Mouse (Mus musculus): ENCODE results near the gene Nudt22. TPM values are rescaled to one million over a fixed set of nuclear protein-coding genes. Genes with fewer than 3 reads are reported as not detected.

Gene Nudt22
- polyA plus RNA-seq, 1 experiment from 2014 or later, result 19.0 TPM

- ATAC-seq (ENCODE audit: low FRiP score), result peak; percentile 90
- H3K27ac ChIP-seq, result peak overlapping the region; percentile 93
- WGBS, result under 1% methylated on average over 59 of the region's 59 CpGs
These were observed 16.2 kb downstream of the Nudt22 start for GRCm38 (mm10) chr19:6979486-6980380.

GRCm38 (mm10) chr19:6979001-6979479 lies 16.9 kb downstream of the Nudt22 start:
- Histone ChIP-seq H3K4me2 (replicated peaks) (peak overlapping the region; percentile 63), H3K4me1 (replicated peaks; ENCODE audit: control insufficient read depth, insufficient read depth, low read length) (peaks cover 26% of the 10 kb centered on the region), H3K27me3 (ENCODE audit: control insufficient read depth, insufficient read depth, low read length) (no peaks in the 10 kb centered on the region), H3K9me3 (ENCODE audit: control insufficient read depth, low read length) (no peaks in the 10 kb centered on the region), H3K4me3 (replicated peaks; ENCODE audit: low read length) (peak overlapping the region; percentile 51), H3K27ac (peak overlapping the region; percentile 93), H3K36me3 (replicated peaks; ENCODE audit: control insufficient read depth, insufficient read depth) (peaks cover 39% of the 10 kb centered on the region), H3K9ac (peak overlapping the region; percentile 62)
- WGBS, result 8% methylated on average over 11 of the region's 11 CpGs
- ATAC-seq (ENCODE audit: low FRiP score) (no peak), DNase-seq (ENCODE audit: low spot score) (no peak)

More at GRCm38 (mm10) chr19:6979486-6980380, 16.2 kb downstream of the Nudt22 start:
- Histone ChIP-seq H3K9me3 (ENCODE audit: control insufficient read depth, low read length) (no peaks in the 10 kb centered on the region), H3K27me3 (ENCODE audit: control insufficient read depth, insufficient read depth, low read length) (no peaks in the 10 kb centered on the region), H3K9ac (peak overlapping the region; percentile 65), H3K4me3 (replicated peaks; ENCODE audit: low read length) (peak overlapping the region; percentile 51), H3K4me1 (replicated peaks; ENCODE audit: control insufficient read depth, insufficient read depth, low read length) (peaks cover 26% of the 10 kb centered on the region), H3K4me2 (replicated peaks) (peak overlapping the region; percentile 63), H3K36me3 (replicated peaks; ENCODE audit: control insufficient read depth, insufficient read depth) (peaks cover 43% of the 10 kb centered on the region)
- peak; percentile 94 for DNase-seq (ENCODE audit: low spot score)

- Histone ChIP-seq H3K27me3 (ENCODE audit: control insufficient read depth, insufficient read depth, low read length) (no peaks in the 10 kb centered on the region), H3K4me2 (replicated peaks) (peak overlapping the region; percentile 63), H3K4me1 (replicated peaks; ENCODE audit: control insufficient read depth, insufficient read depth, low read length) (peaks cover 26% of the 10 kb centered on the region), H3K9ac (peak overlapping the region; percentile 62), H3K27ac (no peak overlapping the region), H3K9me3 (ENCODE audit: control insufficient read depth, low read length) (no peaks in the 10 kb centered on the region), H3K36me3 (replicated peaks; ENCODE audit: control insufficient read depth, insufficient read depth) (peaks cover 34% of the 10 kb centered on the region), H3K4me3 (replicated peaks; ENCODE audit: low read length) (peak overlapping the region; percentile 51)
- no peak for DNase-seq (ENCODE audit: low spot score)
- WGBS, result 48% methylated on average over 3 of the region's 3 CpGs
- ATAC-seq (ENCODE audit: low FRiP score), result no peak
These were observed 17.3 kb downstream of the Nudt22 start for GRCm38 (mm10) chr19:6978639-6978974.

DNA sequence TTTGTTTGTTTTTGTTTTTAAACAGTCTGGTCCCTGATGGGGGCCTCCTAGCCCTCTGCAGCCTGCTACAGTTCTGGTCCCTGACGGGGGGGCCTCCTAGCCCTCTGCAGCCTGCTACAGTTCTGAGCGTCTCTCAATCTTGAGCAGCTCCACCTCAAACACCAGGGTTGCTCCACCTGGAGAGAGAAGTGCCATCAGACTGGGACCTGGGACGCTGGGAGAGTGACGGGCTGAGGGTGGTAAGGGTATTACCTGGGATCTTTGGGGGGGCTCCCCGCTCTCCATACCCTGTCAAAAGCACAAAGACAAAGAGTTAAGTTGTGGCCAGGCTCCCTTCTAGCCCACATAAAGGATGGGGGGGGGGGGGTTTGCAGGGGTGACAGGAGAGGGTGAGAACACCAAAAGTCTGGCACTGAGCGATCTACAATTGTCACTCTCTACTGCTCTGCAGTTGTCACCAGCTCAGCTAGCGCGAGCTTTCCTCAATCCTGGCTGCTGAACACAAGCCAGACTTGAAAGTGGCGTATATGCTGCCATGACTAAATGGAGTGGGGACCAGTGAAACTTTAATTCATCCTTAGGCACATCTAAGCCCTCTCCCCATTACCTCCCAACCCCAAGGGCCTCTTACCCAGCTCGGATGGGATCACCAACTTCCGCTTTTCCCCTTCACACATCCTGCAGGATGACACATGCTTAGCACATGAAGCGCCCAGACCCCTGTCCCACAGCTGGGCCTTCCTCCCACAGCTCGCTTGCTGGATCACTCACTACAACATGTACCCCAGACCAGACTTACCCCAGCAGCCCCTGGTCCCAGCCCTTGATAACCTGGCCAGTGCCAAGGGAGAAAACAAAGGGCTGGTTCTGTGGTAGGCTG lies 17.9 kb downstream of the Nudt22 start:
- Histone ChIP-seq H3K9ac (peak overlapping the region; percentile 62), H3K4me3 (replicated peaks; ENCODE audit: low read length) (peak overlapping the region; percentile 51), H3K4me1 (replicated peaks; ENCODE audit: control insufficient read depth, insufficient read depth, low read length) (peaks cover 26% of the 10 kb centered on the region), H3K36me3 (replicated peaks; ENCODE audit: control insufficient read depth, insufficient read depth) (peaks cover 31% of the 10 kb centered on the region), H3K4me2 (replicated peaks) (peak overlapping the region; percentile 63), H3K9me3 (ENCODE audit: control insufficient read depth, low read length) (no peaks in the 10 kb centered on the region), H3K27me3 (ENCODE audit: control insufficient read depth, insufficient read depth, low read length) (no peaks in the 10 kb centered on the region), H3K27ac (no peak overlapping the region)
- ATAC-seq (ENCODE audit: low FRiP score) (no peak), DNase-seq (ENCODE audit: low spot score) (no peak)
- 84% methylated on average over 13 of the region's 13 CpGs for WGBS

- Histone ChIP-seq H3K36me3 (replicated peaks; ENCODE audit: control insufficient read depth, insufficient read depth) (peaks cover 22% of the 10 kb centered on the region), H3K27me3 (ENCODE audit: control insufficient read depth, insufficient read depth, low read length) (no peaks in the 10 kb centered on the region), H3K9ac (peak within 1 kb of the TSS; percentile 80), H3K9me3 (ENCODE audit: control insufficient read depth, low read length) (no peaks in the 10 kb centered on the region), H3K4me2 (replicated peaks) (peak within 1 kb of the TSS; percentile 81), H3K27ac (peak within 1 kb of the TSS; percentile 95), H3K4me3 (replicated peaks; ENCODE audit: low read length) (peak within 1 kb of the TSS; percentile 66), H3K4me1 (replicated peaks; ENCODE audit: control insufficient read depth, insufficient read depth, low read length) (peaks cover 23% of the 10 kb centered on the region)
- WGBS, result 0% methylated on average over 16 of the region's 16 CpGs
- DNase-seq (ENCODE audit: low spot score) (peak; percentile 77), ATAC-seq (ENCODE audit: low FRiP score) (no peak)
These were observed 20.1 kb downstream of the Nudt22 start, which contains the start of gene Plcb3 for GRCm38 (mm10) chr19:6975537-6976521. Plcb3 (minus strand) TSS chr19:6976470.

DNA sequence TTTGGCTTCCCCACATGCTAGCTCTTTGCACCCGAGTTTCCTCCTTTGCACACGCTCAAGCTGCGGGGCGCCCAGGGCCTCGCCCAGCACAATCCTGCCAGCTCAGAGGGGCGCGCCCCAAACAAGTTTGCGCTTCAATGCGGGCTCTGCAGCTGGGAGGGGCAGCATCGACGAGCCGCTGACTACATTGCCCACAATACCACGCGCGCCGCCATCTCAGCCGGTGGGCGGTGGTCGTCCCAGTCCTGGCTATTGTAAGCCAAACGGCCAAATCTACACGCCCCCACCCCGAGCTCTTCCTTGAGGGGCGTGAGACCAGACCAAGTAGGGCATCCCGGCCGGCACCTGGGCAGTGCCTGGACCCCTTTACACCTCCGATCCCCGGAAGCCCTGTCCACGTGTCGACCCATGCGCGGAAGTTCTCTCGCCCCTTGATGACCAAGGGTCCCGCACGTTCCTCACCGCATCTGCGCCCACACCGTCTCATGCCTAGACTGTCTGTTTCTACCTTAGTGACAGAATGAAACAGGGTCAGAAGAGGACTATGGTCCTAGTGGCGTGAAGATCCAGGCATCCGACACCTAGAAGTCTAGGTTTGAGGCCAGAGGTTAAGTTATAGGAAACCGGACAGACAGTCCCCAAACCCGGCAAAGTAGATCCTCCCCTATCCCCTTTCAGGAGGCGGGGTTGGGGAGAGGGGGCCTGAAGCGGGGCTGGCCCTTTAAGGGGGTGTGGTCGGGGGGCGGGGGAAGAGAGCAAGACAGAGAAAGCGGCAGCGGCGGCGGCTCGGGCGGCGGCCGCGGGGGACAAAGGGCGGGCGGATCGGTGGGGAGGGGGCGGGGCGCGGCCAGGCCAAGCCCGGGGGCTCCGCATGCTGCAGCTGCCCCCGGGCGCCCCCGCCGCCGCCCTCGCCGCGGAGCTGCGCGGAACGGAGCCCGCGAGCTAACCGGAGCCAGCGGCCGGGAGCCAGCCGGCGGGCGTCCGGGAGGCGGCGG lies 21.4 kb downstream of the Nudt22 start, which contains the start of gene Ppp1r14b:
TSS of gene Ppp1r14b (plus strand) at position 758 of the 995 bp plus-strand sequence.
- DNase-seq (ENCODE audit: low spot score) (peak; percentile 79), ATAC-seq (ENCODE audit: low FRiP score) (peak; percentile 61)
- Histone ChIP-seq H3K4me1 (replicated peaks; ENCODE audit: control insufficient read depth, insufficient read depth, low read length) (peaks cover 30% of the 10 kb centered on the region), H3K36me3 (replicated peaks; ENCODE audit: control insufficient read depth, insufficient read depth) (peaks cover 22% of the 10 kb centered on the region), H3K4me2 (replicated peaks) (peak within 1 kb of the TSS; percentile 81), H3K27ac (peak within 1 kb of the TSS; percentile 95), H3K9me3 (ENCODE audit: control insufficient read depth, low read length) (no peaks in the 10 kb centered on the region), H3K4me3 (replicated peaks; ENCODE audit: low read length) (peak within 1 kb of the TSS; percentile 66), H3K9ac (peak within 1 kb of the TSS; percentile 80), H3K27me3 (ENCODE audit: control insufficient read depth, insufficient read depth, low read length) (peaks cover 11% of the 10 kb centered on the region)
- WGBS, result under 1% methylated on average over 75 of the region's 84 CpGs

- Histone ChIP-seq H3K4me1 (replicated peaks; ENCODE audit: control insufficient read depth, insufficient read depth, low read length) (peaks cover 22% of the 10 kb centered on the region), H3K27me3 (ENCODE audit: control insufficient read depth, insufficient read depth, low read length) (peaks cover 20% of the 10 kb centered on the region), H3K9ac (peak overlapping the region; percentile 80), H3K4me2 (replicated peaks) (peak overlapping the region; percentile 81), H3K4me3 (replicated peaks; ENCODE audit: low read length) (peak overlapping the region; percentile 66), H3K9me3 (ENCODE audit: control insufficient read depth, low read length) (no peaks in the 10 kb centered on the region), H3K27ac (0 out of 2 replicates have a peak overlapping the region, but pooled peaks have one; percentile 95), H3K36me3 (replicated peaks; ENCODE audit: control insufficient read depth, insufficient read depth) (peaks cover 21% of the 10 kb centered on the region)
- WGBS, result 35% methylated on average over 12 of the region's 12 CpGs
- no peak for DNase-seq (ENCODE audit: low spot score)
- no peak for ATAC-seq (ENCODE audit: low FRiP score)
These were observed 22.2 kb downstream of the Nudt22 start for GRCm38 (mm10) chr19:6973581-6974190.

Data from hindbrain, embryonic 14.5 days (tissue).